Mouse (Mus musculus) left cerebral cortex, postnatal 10 days (tissue): ENCODE measurements at regions not wholly inside any gene's neighbourhood (a gene's known extent, or its start where the extent isn't known, plus 50 kb on each side); places are given as distances from the start of the nearest gene placed in this dataset.

Source experiments
- DNase-seq, 2 experiments: peaks; one replicate each; pipeline ENCODE4 v3.0.0; 2021 to 2022; ENCODE audit warnings: low spot score in 2 of 2, mixed read lengths in 1 of 2; ENCODE audit errors: extremely low spot score in 1 of 2
- intact Hi-C: fragments of 180-260 bp; cut with DNase I; formaldehyde crosslinking; loops from one replicate; pipeline ENCODE4 v1.15.1; 2025

DNA sequence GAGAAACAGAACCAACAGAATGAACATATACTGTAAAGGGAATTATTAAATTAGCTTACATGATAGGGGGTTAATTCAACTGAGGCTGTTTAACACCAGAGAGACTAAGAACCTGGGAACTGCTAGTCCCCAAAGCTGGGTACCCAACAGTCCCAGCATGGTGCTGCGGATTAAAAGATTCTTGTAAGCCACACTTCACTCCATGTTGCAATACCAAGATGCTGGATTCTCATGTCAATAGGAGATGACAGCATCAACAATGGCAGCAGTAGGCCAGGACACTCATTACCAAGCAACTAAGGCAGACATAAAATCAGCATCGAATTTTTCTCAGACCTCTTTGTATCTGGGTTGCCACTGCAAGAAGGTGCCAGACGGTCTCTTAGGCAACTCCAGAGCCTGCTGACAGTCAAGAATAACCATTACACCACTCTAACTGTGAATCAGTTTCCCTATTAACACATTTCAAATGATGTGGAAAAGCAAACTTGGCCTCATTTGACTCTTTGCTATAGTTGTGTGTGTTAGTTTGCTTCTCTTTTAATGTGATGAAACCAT is 79.1 kb upstream of the Gls start:
- no peak for DNase-seq
- intact Hi-C loops: no loop called here

DNA sequence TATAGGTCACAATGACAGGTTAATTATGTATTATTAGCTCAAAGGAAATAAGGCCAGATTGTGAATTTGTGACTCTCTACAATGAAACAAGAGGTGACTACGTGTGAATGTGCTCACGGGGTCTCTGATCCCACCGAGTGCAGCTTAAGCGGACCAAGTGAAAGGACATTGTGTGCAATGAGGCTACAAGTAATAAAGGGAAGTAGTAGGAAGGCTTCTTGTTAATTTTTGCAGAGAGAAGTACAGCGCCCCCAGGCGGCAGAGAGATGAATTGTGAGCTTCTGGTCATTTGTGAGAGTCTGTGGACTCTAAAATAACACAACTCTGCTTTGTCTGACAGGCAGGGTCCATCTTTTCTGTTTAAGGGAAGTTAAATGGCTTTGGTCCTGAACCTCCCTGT is 73.9 kb upstream of the Gls start:
- intact Hi-C loops: loop anchor here (10.0 kb wide), 2 partner anchors 188 to 728 kb away; no protein-coding TSS in a partner anchor
- peak in 1 of 2 experiments; percentile 38 for DNase-seq

DNA sequence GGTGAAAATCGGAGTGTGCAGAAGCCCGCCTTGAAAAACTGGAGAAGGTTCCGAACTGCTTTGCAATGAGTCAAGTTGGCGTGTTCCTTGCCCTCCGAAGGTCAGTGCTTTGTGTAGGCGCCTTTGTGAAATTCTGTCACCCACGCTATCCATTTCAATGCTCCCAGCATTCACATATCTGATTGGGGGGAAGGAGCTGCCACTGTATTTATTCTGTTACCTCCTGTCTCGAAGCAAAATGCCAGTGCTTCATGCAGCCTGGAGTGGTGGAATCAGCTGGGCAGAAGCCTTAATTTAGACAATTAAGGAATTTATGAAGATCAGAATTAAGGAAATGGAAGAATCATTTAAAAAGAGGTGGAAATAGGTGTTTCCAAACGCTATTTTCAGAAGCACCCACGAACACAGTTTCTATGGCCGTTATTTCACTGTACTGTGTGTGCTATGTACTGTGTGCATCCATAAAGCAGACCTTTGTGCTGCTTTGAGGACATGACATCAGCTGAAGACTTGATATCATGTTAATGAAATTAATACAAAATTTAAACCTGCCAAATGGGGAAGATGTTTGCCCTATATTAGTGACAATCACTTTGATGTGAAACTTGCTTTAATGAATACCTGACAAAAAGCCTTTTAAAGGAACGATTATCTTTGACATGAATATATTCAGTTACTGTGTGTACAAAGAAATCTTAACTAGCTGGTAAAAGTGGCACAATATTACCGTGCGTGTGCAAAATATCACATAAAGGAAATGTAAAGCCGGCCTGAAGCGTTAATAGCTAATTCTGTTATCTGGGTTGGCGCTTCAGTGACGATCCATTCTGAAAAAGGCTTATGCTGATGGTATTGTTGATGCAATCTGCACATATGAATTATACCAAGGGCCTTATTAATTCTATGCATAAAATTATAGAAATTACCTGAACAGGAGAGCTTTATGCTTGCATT is 72.9 kb upstream of the Gls start:
- DNase-seq: no peak
- intact Hi-C loops: loop anchor here (10.0 kb wide), 2 partner anchors 189 to 729 kb away; no protein-coding TSS in a partner anchor

DNA sequence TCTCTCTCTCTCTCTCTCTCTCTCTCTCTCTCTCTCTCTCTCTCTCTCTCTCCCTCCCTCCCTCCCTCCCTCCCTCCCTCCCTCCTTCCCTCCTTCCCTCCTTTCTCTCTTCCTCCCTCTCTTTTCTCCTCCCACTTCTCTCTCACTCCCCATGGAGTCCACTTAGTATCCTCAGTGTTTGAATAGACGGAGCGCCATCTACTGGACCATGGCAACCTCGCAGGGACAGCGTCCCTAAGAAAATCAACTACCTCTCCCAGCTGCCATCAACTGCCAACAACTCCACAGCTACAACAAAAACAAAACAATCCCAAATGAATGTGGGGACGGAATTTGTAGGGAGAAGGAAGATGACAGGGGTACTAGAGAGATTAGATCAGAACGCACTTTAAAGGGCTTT is 69.5 kb upstream of the Gls start:
- intact Hi-C loops: loop anchor here (5.0 to 10.0 kb wide), 5 partner anchors 155 to 732 kb away; no protein-coding TSS in a partner anchor

DNA sequence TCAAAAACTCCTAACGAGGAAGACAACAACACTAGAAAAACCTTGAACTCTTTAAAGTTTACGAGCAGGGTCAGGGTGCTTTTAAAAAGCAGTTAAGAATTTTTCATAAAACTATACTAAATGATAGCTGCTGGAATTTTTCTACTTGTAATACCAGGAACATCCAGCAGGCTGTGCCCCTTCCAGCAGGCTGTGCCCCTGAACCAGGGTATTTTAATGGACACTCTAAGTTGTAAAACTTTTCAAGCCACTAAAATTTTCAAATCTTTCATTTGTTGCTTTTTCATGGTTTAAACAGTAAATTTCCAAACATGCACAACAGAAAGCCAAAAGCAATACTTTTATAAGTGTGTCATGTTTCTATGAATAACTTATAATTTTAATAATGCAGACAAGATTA is 68.2 kb upstream of the Gls start:
- intact Hi-C loops: loop anchor here (5.0 to 10.0 kb wide), 5 partner anchors 154 to 734 kb away; no protein-coding TSS in a partner anchor
- no peak for DNase-seq

More for the DNA sequence above, 69.5 kb upstream of the Gls start:
- DNase-seq: peak; percentile 60 to 72

DNA sequence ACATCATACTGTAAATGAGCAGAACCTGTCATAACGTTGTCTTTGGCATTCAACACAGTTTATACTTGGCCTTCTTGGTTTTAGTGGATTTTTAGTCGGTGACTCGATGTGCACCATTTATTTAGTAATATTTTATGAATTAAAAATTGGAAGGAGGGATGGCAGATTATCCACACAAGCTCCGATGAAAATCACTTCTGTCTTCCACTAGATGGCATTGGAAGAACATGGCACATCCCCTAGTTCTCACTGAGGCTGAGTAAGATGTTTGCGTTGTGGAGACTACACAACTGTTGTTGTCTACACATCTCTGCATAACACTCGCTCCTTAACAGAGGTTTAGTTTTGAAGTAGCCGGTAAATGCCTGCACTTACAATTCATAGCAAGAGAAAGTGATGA is 66.5 kb upstream of the Gls start:
- DNase-seq: no peak
- intact Hi-C loops: no loop called here

DNA sequence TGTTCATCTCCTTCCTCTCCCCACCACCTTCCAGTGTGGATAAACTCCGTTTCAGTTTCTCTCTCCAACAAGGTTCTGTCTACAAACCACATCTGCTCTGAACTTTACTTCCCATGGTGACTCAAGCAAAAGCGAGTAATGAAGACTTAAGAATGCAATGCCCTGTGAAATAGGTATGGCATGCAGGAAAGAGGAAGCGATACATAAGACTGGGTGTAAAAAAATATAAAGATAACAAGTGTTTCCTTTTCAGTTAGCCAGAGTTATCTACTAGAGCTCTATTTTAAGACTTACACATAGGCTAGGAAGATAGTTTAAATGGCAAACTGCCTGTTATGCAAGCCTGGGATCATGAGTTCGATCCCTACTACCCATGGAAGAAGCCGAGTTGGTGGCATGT is 65.3 kb upstream of the Gls start:
- intact Hi-C loops: no loop called here
- no peak for DNase-seq

DNA sequence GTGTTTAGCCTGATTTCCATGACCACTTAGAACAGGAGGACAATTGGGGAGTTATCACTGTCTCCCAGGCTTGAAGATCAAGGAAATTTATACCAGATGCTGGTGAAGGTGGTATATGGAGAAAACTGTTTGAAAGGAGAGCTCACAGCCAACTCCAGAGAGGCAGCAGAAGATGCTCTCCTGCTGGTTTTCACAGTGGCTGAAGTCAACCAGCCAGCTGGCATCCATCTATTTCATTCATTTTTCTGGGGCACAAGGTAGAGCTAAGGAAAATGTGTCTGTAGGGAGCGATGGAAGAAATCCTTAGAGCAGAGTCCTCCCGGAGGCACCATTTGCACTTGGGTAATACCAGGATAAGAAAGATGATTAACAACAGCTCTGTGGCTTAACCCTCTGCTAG is 63.1 kb upstream of the Gls start:
- no peak for DNase-seq
- intact Hi-C loops: no loop called here

DNA sequence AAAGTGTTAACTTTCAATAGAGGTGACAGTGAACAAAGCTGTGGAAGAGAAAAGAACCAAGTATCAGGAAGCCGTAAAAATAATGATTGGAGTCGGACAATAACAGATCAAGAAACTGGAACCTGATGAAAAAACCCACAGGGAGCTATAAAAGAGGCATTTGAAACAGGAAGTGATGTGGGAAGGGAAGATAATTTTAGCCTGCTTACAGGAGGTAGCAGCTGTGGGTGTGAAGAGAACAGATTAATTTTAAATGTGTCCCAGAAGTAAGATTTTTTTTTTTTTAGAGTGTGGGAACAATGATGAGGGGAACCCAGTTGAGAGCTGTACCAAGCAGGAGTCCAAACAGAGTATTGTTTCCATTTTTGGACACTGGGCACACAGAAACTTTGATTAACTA is 61.5 kb upstream of the Gls start:
- intact Hi-C loops: no loop called here

DNA sequence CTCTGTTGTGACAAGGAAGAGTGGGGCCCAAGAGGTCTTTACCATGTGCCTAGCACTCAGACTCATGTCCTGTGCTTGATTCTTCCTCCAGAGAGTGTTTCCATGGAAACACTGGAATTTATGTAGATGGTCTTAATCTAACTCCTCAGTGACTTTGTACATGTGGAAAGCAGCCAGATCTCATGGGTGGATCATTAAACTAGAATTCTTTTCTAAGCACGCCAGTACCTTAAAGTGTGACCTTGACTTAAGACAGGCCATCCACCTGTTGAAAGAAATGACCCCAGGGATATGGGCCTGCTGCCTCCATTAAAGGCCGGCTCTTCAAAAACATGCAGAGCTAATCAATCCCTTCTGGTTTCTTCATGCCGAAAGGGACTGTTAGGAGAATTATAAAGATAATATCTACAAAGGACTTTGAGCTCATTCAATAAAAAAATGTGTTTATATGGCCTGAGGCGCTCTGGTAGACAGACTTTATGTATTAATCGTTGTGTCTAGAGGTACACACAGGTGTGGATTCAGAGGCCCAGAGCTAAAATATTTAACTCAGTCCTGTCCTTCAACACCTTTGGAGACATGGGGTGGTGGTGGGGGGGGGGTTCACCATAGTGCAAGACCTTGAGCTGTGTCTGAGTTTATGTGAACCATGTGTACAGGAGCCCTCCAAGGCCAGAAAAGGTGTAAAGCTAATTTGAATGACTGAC is 60.5 kb upstream of the Gls start:
- intact Hi-C loops: no loop called here
- no peak for DNase-seq

More for the DNA sequence above, 61.5 kb upstream of the Gls start:
- DNase-seq: no peak
